Mouse (Mus musculus) megakaryocyte, adult 5-6 weeks (primary cell): ENCODE data around the gene Limd1. TPM values are rescaled to one million over a fixed set of nuclear protein-coding genes. Genes with fewer than 3 reads are reported as not detected.

ENCODE experiments used
- ATAC-seq: 2 replicates; pipeline ENCODE4 v1.8.0; 2016; ENCODE audit warnings: mild to moderate bottlenecking, inconsistent platforms; ENCODE audit not compliant: poor library complexity, severe bottlenecking
- total RNA-seq, 2 experiments: library from RNA; stranded (forward) in 1 of 2; stranded (reverse) in 1 of 2; fragments of 153-499, 151-499 nt in 1 of 2; fragments of 221-1000, 200-1000 nt in 1 of 2; gene quantifications; 2 replicates each; pipeline versions ENCODE4 v1.2.3 to v1.2.4; 2015 to 2017

Limd1 gene
- total RNA-seq (2015) (47.3 and 50.7 TPM in 2 replicates), total RNA-seq (2017) (48.5 and 49.2 TPM in 2 replicates)

DNA sequence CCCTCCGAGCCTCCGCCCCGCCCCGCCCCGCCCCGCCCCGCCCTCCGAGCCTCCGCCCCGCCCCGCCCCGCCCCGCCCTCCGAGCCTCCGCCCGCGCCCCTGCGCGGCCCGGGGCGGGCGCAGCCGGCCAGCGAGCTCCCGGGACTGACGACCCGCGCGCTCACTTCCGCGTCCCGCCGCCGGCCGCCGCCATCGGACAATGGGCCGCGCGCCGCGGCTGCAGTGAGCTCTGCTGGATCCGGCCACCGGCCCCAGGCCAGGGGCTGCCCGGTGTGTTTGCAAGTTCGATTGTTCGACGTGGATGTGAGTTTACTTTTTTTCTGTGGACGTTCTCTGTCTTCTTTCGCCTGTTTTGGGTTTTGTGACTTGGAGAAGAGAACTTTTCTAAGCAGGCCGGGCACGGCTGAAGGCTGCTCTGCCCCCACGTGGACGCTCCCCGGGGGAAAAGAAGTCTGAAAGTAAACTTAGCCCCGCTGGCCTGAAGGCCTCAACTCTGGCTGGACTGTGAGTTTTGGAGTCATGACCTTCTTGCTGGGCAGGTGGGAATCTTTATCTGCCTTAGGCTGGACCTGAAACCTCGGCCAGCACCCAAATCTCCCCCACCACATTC, at the start of gene Limd1:
Gene Limd1 (plus strand): TSS at position 121 of the 610 bp plus-strand sequence.
- peak; percentile 57 for ATAC-seq

DNA sequence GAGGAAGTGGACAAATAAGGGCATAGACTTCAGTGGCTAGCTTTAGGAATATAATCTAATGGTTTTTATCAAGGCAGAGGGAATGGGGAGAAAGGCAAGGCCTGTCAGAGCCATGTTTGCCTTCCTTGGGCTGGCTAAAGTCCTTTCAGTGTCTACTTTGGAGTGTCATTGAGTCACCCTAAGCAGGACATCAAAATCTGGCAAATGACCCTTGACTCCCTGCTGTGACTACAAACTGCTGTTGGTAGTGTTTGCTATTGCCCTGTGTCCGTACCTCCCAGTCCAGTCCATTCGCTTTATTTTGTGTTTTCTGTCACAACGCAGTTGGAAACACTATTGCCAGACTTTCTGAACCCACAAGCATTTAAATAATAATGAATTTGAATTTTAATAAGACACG, 48.6 kb upstream of the Limd1 start:
- no peak for ATAC-seq

DNA sequence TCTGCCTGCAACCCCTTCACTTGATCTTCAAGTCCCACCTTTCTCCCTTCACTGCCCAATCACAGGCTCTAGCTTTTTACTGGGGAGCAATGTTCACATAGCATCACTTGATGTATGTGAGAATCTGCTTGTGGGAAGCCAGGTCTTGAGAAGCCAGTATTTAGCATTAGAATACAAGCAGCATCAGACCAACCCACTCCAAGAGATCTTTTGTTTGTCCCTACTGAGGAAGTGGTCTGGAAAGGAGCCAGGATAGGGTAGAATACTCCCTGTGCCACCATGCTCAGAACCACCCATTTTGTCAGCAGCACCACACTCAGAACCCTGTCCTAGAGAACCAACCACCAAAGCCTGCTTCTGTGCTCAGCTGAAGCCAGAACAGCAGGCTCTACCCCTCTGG, 47.5 kb upstream of the Limd1 start:
- no peak for ATAC-seq

DNA sequence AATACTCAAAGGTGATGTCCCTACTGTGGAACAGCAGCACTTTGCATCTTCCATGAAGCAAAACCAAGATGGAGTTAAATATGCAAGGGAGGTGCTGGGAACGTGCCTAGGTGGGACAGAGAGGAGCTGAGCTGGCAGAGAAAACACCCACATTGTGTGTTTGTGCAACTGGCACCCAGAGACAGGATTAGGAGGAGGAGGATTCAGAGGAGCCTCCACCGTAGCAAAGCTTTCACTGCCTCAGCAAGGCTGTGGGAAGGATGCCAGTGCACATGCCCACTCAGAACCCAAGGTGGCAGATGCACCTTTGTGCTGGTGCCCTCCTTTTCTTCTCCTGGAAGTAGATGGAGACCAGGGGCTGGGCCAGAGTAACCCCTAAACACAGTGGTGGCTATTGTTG, 40.3 kb upstream of the Limd1 start:
- ATAC-seq = no peak

DNA sequence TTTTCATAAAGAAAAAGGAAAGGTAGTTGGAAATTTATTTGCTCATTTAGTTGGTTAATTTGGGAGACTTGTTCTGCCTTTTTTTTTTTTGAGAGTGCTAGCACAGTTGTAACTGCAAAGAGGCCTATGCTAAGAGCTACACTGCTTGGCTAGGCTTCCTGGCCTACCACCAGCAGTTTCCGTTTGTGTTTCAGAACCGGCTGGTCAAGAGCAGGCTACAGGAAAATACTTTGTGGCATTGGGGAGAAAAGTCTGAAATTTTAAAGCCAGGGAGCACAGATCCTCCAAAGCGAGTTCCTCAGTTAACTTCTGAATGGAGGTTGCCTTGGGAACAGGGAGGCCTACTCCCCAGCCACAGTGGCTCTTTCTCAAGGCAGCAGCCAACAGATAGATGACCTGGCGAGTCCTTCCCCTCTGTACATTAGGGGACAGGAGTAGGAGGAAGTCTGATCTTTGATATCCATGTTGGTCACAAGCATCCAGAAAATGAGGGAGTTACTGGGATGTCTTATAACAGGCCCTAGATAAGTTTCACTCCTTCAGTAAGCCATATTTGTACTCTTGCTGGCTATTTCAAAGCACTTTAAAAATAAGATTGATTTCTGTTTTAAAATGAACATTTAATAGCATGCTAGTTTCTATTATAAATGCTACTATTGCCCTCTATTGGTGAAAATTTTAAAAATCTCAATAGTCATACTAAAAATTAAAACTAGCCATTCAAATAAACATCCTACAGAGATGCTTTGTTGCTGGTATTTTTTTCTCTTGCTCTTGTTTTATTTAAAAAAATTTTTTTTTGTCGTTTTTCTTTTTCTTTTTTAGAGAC, 38.1 kb upstream of the Limd1 start:
- no peak for ATAC-seq

DNA sequence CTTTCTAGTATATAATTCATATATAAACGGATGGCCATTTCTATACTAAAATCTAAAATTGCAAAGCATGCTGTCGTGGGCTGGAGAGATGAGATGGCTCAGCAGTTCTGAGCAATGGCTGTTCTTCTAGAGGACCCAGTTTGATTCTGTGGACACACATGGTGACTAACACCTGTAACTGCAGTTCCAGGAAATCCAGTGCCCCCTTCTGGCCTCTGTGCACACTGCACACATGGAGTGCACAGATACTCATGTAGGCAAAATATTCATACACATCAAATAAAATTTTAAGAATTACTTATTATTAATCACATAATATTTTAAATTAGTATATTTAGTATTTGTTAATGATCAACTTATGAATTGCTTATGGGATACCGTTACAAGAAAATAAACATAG, 31.4 kb upstream of the Limd1 start:
- 0 out of 2 replicates have a peak, but pooled peaks have one; percentile 50 for ATAC-seq

DNA sequence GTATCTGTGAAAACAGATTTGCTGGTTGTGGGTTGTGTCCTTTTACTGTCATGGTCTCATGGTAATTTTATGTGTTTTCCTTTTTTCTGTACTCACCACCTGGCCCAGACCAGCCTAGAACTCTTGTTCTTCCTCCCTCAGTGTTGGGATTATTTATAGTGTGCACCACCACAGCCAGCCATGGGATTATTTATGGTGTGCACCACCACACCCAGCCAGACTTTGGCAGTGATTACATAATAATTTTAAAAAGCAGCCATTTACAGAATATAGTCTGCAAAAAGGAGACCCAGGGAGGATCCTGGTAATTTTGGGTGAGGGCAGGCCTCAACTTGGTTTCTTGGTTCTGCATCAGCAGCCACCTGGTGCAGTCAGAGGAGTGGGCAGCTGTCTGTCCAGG, 29.9 kb upstream of the Limd1 start:
- ATAC-seq = no peak

DNA sequence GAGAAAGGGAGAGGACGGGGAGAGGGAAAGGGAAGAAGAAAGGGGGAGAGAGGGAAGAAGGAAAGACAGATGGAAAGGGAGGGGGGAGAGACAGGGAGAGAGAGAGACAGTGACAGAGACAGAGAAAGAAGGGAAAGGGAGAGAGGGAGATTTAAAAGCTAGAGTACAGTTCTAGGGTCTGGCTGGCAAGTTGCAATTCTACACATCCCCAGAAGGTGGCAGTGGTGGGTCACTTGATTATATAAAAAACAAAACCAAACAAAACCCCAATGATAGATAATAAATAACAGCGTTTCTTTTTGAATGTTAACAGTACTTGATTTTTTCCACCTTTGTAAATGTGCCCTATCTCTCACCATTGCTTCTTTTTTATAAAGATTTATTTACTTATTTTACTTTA, 28.3 kb upstream of the Limd1 start:
- peak; percentile 67 for ATAC-seq

DNA sequence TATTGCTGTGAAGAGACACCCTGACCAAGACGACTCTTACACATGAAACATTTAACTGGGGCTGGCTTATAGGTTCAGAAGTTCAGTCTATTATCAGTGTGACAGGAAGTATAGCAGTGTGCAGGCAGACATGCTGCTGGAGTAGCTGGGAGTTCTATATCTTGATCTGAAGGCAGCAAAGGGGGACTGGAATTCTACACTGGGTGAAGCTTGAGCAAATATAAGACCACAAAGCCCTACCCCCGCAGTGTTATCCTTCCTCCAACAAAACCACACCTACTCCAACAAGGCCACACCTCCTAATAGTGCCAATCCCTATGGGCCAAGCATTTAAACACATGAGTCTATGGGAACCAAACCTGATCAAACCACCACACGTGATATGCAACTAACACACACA, 26.7 kb upstream of the Limd1 start:
- ATAC-seq = no peak

DNA sequence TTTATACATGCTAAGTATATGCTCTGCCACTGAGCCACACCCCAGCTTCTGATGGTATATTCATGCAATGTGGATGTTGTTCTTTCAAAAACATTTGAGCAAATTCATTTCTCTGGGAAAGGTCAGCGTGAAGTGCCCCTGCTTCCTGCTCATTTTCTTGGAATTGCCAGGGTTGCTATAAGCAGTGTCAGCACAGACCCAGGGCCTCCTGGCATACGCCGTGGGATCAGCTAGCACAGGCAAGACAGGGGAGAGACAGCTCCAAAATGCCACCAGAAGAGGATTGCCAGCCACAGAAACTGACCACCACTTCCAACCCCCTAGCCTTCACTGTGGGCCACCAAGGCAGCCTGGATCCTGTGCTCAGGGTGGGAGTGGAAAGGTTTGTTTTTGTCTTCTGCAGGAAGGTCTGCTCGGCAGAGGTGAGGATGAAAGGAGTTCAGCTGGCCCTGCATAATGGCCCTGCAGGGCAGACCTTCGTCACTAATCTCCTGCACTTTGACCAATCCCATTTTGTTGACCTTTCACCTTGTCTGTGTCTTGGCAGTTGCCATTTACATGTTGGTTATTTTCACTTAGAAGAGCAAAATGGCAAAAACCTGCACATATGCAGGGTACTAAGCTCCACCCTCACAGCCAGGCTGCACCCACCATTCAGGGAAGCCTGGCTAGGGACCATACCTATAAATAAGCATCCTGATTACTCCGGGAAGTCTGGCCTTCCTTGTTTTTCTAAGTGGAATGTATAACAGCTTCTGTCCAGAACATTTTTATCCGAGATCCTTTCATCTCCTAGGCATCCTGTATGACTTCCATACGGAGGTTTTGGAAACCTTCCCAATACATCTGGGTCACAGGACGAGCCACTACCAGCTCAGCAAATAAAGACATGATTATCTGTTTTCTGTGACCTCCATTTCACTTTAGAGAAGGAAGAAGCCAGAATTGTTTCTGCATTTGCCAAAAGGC, 21.6 kb upstream of the Limd1 start:
- ATAC-seq = no peak

DNA sequence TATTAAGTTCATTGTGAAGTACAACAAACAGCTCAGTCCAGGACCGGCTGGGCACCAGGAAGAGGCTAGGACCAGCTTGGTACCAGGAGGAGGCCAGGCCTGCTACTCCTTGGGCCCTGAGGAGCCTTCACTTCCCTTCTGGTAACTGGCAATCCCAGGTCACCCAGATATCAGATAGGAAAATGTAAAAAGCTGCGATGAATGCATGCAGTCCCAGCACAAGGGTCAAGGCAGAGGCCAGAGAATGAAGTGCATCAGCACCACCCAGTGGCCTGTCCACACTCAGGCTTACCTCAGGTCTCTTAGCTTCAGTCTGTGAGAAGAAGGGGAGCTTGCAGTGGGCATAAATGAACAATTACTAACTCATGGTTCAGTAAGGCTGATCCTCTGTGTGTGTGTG, 20.9 kb upstream of the Limd1 start:
- no peak for ATAC-seq

DNA sequence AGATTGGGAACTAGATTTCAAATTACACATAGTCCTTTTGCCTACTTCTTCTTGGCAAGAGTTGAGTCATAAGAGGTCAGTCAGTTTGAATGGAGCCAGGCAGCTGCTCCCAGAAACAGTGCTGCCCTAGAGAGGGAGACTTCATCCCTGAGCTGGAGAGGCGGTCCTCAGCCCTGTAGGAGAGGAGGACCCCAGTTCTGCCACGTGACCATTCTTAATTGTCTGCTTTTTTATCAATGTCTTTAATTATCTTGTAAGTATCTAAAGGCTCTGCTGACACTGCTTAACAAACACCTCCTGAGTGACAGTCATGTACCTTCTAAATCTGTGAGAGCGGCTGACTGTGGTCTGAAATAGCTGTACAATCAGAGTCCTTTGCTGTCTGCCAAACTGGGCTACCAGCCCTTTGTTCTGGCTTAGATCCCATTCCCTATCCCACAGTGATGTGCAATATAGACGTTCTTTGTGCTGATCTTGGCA, 11.3 kb upstream of the Limd1 start:
- no peak for ATAC-seq

DNA sequence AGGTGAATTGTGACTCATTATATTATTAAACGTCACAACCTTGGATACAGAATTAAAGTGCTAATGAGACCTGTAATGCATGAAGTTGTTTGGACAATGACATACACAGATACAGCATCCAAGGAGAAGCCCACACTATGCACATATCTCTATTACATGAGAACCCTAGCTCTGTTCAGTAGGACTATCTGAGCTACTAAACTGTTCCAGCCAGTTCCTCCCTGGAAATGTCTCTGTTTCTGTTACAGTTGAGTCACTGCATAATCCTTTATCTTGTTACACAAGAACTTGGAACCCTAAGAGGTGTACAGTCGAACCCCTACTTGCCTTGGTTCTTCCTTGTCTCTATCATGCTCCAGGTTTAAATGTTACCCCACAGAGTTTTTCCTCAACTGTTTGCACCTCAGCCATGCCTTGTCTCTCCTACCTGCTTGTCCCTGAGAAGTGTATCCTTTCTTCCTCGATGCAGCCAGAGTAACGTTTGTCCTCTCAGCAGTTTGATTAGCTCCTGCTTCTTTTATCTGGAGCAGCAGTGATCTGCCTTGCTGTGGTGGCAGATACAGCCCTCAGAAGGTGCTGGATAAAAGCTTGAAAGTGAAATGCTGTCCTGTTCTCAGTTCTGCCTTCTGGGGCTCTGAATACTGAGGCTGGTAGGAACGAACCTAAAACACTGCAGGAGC, 10.0 kb upstream of the Limd1 start:
- ATAC-seq = no peak

DNA sequence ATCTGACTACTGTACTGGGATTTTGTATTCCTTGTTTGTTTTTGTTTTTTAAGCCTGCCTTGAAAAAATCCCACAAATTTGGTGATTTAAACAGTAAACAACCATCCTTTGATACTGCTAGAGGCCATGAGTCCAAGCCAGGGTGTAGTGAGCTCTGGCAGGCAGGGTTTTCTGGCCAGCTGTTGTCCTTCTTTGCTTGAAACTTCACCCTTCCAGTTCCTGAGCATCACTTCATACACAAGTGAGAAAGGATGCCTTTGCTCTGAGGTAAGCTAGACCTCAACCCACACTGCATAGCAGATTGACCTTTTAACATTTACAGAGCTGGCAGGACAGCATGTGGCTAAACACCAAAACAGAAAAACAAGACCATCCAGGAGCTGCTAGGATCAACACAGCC, 9.4 kb upstream of the Limd1 start:
- no peak for ATAC-seq

DNA sequence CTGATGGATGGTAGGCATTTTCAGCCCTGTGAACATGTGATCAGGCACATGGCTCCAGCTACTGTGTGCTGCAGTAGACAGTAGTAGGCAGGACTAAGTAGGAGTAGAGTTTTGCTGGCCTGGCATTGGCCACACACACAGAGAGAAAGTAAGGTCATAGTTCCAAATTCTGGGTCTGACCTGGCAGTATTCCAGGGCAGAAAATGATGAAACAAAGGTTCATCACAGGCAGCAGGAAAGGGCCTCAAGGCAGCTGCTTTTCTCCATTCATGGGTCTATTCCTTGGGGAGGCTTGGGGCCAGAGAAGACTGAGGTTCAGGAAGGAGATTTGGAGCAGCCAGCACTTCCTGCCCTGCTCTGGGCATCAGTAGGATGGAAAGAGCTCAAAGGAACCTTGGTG, 5.1 kb upstream of the Limd1 start:
- no peak for ATAC-seq

DNA sequence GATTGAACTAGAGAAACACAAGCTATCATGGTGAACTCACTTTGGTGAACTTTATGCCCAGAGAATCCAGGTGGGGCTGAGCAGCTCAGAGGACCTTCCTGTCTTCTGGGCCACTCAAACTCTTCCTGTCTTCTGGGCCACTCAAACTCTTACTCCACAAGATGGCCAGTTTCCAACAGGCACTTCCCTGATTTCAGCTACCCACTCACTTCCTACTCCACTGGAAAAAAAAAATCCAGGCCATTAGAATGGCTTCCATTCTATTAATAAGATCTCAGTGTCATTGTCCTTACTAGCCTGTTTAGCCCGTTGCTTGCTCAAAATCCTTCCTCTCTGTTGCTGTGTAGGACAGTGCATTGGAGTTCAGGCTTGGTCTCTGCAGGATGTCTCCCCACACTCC, 2.9 kb upstream of the Limd1 start:
- ATAC-seq = no peak

DNA sequence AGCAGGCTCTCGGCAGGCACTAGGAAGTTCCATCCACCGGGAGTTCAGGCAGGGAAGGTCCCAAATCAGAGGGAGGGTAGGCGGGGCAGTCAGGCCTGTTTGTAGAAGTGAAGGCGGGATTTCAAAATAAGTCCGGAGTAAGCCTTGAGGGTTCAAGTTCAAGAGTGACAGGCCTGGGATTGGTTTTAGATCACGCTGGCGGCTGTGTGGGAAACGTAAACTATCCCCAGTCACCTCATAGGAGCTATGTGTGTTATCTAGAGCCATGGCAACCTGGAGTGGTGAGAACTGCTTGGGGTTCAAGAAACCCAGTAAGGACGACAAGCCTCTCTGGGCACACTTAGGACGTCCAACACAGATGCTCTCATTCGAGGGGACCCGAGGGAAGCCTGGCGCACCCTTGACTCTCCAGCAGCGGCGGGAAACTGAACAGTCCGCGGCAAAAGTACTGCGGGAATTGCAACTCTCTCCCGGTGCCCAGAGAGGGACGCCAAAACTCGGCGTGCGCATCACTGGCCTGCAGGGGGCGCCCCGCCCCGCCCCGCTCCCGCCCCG, 398 bp upstream of the Limd1 start:
- ATAC-seq = peak; percentile 34

DNA sequence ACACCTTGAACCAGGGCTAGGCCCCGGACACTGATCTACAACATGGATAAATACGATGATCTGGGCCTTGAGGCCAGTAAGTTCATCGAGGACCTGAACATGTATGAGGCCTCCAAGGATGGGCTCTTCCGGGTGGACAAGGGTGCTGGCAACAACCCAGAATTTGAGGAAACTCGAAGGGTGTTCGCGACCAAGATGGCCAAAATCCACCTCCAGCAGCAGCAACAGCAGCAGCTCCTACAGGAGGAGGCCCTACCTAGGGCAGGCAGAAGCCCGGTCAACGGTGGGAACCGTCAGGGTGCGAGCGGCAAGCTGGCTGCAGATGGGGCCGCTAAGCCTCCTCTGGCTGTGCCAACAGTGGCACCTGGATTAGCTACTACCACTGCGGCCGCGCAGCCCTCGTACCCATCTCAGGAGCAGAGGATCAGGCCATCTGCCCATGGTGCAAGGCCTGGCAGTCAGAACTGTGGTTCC, 727 bp downstream of the Limd1 start:
- ATAC-seq = 0 out of 2 replicates have a peak, but pooled peaks have one; percentile 1

DNA sequence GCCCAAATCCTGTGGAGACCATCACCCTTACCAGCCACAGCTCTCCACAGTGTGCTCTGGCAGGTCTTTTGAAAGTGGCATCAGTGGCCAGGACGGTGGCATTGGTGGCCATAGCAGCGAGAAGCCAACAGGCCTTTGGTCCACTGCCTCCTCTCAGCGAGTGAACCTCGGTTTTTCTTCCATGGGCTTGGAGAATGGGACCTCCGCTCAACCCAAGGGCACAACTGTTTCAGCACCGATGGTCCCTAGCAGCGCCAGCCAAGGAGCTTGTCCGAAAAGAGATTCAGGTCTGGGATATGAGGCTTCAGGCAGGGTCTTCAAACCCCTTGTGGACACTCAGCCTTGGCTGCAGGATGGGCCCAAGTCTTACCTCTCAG, 1.4 kb downstream of the Limd1 start:
- ATAC-seq = no peak

DNA sequence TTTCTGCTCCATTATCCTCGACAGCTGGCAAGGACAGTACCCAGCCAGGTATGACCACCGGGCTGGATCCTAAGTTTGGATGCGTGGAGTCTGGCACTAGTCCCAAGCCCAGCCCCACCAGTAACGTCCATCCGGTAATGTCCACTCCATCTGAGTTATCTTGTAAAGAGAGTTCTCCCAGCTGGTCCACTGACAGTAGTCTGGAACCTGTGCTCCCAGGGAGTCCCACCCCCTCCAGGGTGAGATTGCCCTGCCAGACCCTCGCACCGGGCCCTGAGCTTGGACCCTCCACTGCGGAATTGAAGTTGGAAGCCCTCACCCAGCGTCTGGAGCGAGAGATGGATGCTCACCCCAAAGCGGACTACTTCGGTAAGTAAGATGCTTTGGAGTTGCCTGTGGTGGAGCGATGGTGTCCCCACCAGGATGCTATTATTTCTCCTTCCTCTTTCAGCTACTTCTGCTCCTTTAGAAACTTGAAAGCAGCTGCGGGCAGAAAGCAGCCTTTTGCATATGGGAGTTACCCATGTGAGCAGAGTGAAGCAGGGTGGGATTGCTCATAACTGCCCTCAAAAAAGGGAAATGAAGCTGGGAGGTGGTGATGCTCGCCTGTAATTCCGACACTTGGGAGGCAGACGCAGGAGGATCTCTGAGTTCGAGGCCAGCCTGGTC, 1.9 kb downstream of the Limd1 start:
- ATAC-seq = peak; percentile 72
